Mouse (Mus musculus) adrenal gland, adult 18-20 months (tissue): ENCODE results near the gene Nrxn1. TPM values are rescaled to one million over a fixed set of nuclear protein-coding genes. Genes with fewer than 3 reads are reported as not detected.

ENCODE experiments used
- DNase-seq, 2 experiments: peaks; one replicate each; pipeline ENCODE4 v3.0.0; 2021 to 2022; ENCODE audit warnings: low spot score in 2 of 2
- total RNA-seq, 2 experiments: library from RNA; stranded (reverse); gene quantifications; 1 replicate in 1 of 2; 2 replicates in 1 of 2; pipeline ENCODE4 v1.2.3; 2021

Nrxn1 gene
- total RNA-seq, 2 experiments from 2014 or later: 12.1 to 15.1 TPM

GRCm38 (mm10) chr17:90116241-90116640, 976.6 kb downstream of the Nrxn1 start:
- no peak for DNase-seq

DNA sequence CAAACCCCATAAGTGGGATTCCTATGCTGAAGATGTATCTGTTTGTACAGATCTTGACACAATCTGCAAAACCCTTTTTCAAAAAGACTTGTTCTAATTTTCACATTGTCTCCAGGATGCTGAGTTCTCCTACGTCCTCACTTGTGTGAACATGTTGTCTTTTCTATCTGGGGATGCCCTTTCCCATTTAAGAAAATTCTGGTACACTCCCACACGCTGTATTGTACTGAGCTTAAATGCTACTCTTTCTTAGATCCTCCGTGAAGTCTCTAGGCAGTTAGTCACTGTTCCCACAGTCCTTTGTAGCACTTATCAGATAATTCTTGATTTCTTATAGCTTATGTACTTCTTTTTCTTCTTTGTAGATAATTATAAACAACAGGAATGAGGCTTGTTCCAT, 997.9 kb downstream of the Nrxn1 start:
- no peak for DNase-seq

- peak; percentile 3 to 21 for DNase-seq
Measured at GRCm38 (mm10) chr17:90088314-90088650, 1004.6 kb downstream of the Nrxn1 start.

- DNase-seq: no peak
Measured at GRCm38 (mm10) chr17:90087616-90088313, 1005.1 kb downstream of the Nrxn1 start.

DNA sequence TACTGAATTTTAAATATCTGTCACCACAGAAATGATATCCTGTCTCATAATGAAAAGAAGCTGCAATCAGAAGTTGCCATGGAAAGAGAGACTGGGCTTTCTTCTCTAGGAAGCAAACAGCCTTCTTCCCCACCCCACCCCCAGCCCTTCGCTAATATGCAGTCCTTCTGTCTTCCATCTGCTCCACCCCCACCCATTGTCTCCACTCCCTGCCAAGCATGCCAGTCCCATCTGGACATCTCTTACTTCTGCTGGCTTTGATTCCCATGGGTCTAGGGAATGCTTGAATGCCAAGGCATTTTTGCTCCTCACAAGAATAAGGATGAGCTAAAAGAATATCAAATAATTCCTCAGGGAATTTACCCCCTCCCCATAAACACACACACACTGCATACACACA, 1006.0 kb downstream of the Nrxn1 start:
- DNase-seq: no peak

- DNase-seq: no peak
Measured at GRCm38 (mm10) chr17:90079003-90079402, 1013.9 kb downstream of the Nrxn1 start.

DNA sequence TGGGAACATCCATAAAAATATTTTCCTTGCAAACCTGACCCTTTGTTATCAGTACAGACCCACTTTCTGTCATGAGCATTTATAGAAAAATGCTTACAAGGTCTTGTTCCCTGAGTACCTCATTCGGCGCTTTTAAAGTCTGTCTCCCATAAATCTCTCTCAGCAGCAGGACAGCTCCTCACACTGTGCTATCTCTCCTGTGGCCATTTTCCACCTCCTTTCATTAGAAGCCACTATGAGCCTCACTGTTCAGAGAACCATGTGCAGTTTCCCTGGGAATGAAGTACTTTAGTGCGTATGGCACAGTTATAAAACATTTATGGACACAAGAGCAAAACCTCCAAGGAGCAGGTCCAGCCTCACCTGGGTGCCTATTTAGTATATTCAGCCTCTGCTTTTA, 1014.4 kb downstream of the Nrxn1 start:
- DNase-seq: no peak

GRCm38 (mm10) chr17:90062866-90063265, 1030.0 kb downstream of the Nrxn1 start:
- DNase-seq: no peak

GRCm38 (mm10) chr17:90060872-90061271, 1032.0 kb downstream of the Nrxn1 start:
- no peak for DNase-seq

DNA sequence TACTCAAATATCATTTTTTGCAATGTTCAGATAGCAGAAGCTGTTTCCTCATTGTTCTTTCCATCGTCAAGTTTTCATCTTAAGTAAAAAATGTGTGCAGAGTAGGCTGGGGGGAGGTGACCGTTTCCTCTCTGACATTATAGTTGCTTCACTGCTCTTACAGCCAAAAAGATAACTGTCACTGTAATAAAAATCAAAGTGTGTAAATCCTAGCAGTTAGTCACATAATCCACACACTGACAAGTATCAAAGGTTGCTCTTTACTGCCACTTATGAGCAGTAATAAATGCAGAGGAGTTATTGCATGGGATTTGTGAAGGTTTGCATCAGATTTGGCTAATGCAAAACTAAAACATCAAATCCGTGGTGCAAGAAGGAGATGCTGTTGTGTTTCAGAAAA, 1032.7 kb downstream of the Nrxn1 start:
- DNase-seq: no peak

DNA sequence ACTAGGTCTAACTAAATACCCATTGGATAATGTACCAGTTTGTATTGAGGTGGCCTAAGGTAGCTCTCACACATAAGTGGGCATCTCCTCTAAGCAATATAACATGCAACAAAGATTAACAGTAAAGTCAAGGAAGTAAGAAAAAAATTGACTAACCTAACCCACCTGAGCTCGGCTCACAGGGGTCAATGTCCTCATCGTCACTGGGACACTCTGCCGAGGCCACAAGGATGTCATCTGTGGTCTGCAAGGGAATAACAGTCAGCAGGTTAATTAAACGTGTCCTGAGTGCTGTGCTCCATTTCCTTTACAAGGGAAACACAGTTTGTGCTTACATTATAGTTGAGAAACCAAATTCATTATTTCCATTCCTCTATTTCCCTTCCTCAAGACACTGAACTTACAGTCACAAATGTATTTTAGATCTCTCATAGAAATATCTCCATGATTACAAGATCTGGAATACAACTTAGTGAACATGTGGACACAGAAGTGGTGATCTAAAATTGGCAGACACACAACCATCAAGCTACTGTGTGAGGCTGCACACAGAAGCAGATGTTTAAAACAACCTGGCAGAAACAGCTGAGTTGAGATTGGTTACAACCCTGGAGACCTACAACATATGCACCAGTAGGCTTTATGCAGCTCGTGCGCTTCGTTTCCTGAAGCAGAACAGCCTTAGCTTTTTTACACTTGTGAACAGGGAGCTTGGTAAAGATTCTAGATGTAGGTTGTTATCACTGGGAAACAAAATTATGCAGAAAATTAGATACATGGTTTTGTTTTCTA, 1033.4 kb downstream of the Nrxn1 start:
- DNase-seq: no peak

GRCm38 (mm10) chr17:90054312-90054711, 1038.6 kb downstream of the Nrxn1 start:
- DNase-seq: no peak

DNA sequence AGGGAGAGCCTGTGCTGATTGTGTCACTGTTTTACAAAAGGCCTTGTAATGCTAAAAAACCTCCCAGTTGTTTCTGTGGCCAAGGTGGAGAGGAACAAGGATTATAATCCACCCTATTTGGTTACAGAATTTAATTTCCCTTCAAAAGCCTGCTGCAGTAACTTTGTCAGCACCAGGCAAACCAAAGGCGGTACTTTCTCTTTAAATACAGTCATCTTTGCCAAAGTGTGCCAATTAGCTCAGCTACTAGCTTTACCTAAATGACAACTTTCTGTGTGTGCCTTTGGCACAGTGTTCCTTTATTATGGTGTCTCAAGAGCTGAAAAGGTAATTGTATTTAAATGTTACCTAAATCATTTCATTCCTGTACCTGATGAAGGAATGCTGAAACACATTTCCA, 1053.6 kb downstream of the Nrxn1 start:
- no peak for DNase-seq

DNA sequence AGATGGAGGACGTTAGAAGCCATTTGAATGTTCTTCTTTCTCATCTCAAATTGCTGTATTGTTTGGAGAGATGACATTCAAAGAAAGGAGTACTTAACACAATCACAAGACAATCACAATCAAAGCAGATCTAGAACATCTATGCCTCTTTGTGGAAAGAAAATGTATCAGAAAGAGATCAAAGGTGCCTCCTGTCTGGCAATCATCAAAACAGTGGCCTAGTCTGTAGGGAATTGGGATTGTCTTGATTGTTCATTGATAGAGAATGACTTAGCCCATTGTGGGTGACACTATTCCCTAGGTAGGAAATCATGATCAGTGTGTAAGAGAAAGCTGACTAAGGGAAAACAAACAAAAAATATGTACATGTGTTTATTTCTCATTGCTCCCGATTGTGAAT, 1060.5 kb downstream of the Nrxn1 start:
- DNase-seq: no peak

- DNase-seq: no peak
Measured at GRCm38 (mm10) chr17:90016636-90017035, 1076.2 kb downstream of the Nrxn1 start.

GRCm38 (mm10) chr17:90011761-90012160, 1081.1 kb downstream of the Nrxn1 start:
- DNase-seq: no peak

- DNase-seq: no peak
Measured at GRCm38 (mm10) chr17:90007438-90008109, 1085.3 kb downstream of the Nrxn1 start.

GRCm38 (mm10) chr17:89990651-89991050, 1102.2 kb downstream of the Nrxn1 start:
- DNase-seq: no peak
